Mouse (Mus musculus) urinary bladder, postnatal 10 days (tissue): ENCODE data around the gene Cd244a.

Experiments
- DNase-seq: peaks from one replicate; pipeline ENCODE4 v3.0.0; 2022; ENCODE audit warnings: low spot score

Cd244a gene

DNA sequence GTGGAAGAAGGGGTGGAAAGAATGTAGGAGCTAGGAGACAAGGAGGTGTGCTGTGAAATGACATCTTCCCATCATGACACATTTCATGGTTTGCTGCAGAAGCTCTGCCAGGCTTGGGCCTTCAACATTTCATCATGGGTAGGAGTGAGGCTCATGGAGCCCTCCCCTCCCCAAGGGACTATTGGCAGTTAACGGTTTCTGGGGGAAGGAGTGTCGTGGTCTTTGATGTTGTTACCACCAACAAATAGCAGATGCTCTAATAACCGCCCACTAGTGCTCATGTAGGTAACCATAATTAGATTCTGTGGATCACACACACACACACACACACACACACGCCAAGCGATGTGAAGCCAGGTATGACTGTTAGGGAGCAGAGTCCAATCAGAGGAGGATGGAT, 93.7 kb downstream of the Cd244a start, which contains the start of gene Slamf7:
Gene Slamf7, minus strand, starts transcription at position 302 of the 400 bp plus-strand sequence.
- no peak for DNase-seq

DNA sequence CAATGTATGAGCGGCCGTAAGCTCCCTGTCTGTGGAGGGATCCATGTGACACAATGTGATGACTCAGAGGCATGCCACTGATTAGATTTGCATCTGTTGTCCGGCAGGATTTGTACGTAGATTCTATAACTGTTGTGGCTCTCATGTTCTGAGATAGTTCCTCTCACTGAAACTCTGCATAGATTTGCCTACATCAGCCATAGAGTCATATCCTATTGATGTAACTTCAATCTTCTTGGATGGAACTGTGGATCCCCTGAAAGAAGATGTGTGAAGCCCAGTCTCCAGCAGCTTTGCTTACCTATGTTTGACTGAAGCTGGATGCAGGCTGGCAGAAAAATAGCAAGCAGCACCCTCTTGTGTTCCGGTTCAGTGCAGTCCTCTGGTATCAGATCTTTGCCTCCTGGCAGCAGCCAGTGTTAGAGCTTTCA, 99.6 kb downstream of the Cd244a start:
- no peak for DNase-seq
